Mouse (Mus musculus): ENCODE measurements around the gene Atg5.

DNA sequence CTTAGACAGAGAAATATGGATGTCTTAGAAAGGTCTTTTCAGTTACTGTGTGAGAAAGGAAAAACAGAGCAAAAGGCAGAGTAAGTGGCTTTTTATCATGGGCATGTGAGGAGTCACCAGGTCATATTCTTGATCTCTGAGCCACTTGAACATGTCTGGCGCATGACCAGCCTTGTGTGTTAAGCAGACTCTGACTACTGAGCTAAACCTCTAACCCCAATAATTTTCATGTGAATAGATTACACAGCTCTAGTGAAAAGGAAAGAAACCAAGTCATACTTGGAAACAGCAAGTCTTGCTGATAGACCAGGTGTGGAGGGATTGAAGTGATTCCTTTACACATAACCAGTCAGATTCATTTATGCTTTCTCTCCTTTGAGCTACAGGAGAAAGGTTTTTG is 107.3 kb downstream of the Atg5 start:
- TF ChIP-seq POLR2A (IDR thresholded peaks at IDR 0.05; ENCODE audit: control insufficient read depth, low read depth, low read length) (no peak), CTCF (IDR thresholded peaks at IDR 0.05; ENCODE audit: control insufficient read depth, insufficient read depth, insufficient replicate concordance, low read depth, low read length) (no peak)

Data from testis, adult 2 months (tissue).